In genomic region chr6:5858901-5859598, GRCm38 (mm10) we compare ENCODE assay signal across 8 mouse cellular contexts.
DNase-seq lines count a peak whose midpoint lies in the region; ATAC-seq and TF ChIP-seq lines count a peak whose summit lies in the region.

No protein-coding gene starts in this region.

- no peak for ATAC-seq in heart, embryonic 16.5 days (replicated peaks; ENCODE audit: extremely low read depth, insufficient read depth, low FRiP score)
- ATAC-seq in hindbrain, embryonic 15.5 days (ENCODE audit: low FRiP score, low read depth) = peak; percentile 38; the same call in 1 of the 2 replicates
- ATAC-seq in midbrain, embryonic 13.5 days = peak; percentile 83
- no peak for ATAC-seq in erythroid progenitor cell, adult 5-6 weeks (replicated peaks; ENCODE audit: low FRiP score, poor library complexity, severe bottlenecking)
- no peak for ATAC-seq in megakaryocyte progenitor cell, adult 5-6 weeks (replicated peaks; ENCODE audit: poor library complexity)

- H3K9ac ChIP-seq in heart, embryonic 16.5 days (ENCODE audit: low read length) = 0 out of 2 replicates have a peak overlapping the region, but pooled peaks have one; percentile 7
- no peak overlapping the region for H3K9ac ChIP-seq in heart, adult 2 months (ENCODE audit: low read depth, low read length)
- H3K9ac ChIP-seq in hindbrain, embryonic 15.5 days = no peak overlapping the region
- H3K9ac ChIP-seq in midbrain, embryonic 13.5 days (replicated peaks) = no peak overlapping the region

- WGBS in heart, embryonic 16.5 days = 64% methylated on average over 20 of the region's 20 CpGs
- WGBS in heart, adult 2 months = 68% methylated on average over 20 of the region's 20 CpGs
- WGBS in hindbrain, embryonic 15.5 days = 30% methylated on average over 20 of the region's 20 CpGs
- WGBS in midbrain, embryonic 13.5 days = 48% methylated on average over 20 of the region's 20 CpGs

- DNase-seq in heart, adult 2 months = no peak
- peak; percentile 34 for DNase-seq in embryo, embryonic 10 days (ENCODE audit: low spot score)
- DNase-seq in cerebellum, adult 9-10 months = no peak

- no peaks in the 10 kb centered on the region for H3K79me2 ChIP-seq in heart, adult 2 months (replicated peaks; ENCODE audit: control insufficient read depth, insufficient read depth, low read length)

- no peak overlapping the region for H3K27ac ChIP-seq in heart, embryonic 16.5 days (ENCODE audit: low read length)
- H3K27ac ChIP-seq in heart, adult 2 months = no peak overlapping the region
- H3K27ac ChIP-seq in hindbrain, embryonic 15.5 days (replicated peaks) = no peak overlapping the region
- no peak overlapping the region for H3K27ac ChIP-seq in midbrain, embryonic 13.5 days

- H3K4me1 ChIP-seq in heart, embryonic 16.5 days (ENCODE audit: control insufficient read depth, insufficient read depth, low read length) = peaks cover 5% of the 10 kb centered on the region; the same call in 1 of the 2 replicates
- no peaks in the 10 kb centered on the region; the same call in 1 of the 2 replicates for H3K4me1 ChIP-seq in heart, adult 2 months (ENCODE audit: control insufficient read depth, insufficient read depth, low read length)
- peaks cover 11% of the 10 kb centered on the region; the same call in 1 of the 2 replicates for H3K4me1 ChIP-seq in hindbrain, embryonic 15.5 days (replicated peaks)
- peaks cover 10% of the 10 kb centered on the region for H3K4me1 ChIP-seq in midbrain, embryonic 13.5 days (replicated peaks)

- H3K9me3 ChIP-seq in heart, embryonic 16.5 days (replicated peaks; ENCODE audit: control insufficient read depth, low read length) = no peaks in the 10 kb centered on the region
- no peaks in the 10 kb centered on the region for H3K9me3 ChIP-seq in hindbrain, embryonic 15.5 days
- no peaks in the 10 kb centered on the region for H3K9me3 ChIP-seq in midbrain, embryonic 13.5 days

- H3K36me3 ChIP-seq in heart, embryonic 16.5 days (ENCODE audit: control insufficient read depth, insufficient read depth) = no peaks in the 10 kb centered on the region
- no peaks in the 10 kb centered on the region for H3K36me3 ChIP-seq in heart, adult 2 months (ENCODE audit: control insufficient read depth, insufficient read depth, low read length)
- H3K36me3 ChIP-seq in hindbrain, embryonic 15.5 days = no peaks in the 10 kb centered on the region
- no peaks in the 10 kb centered on the region for H3K36me3 ChIP-seq in midbrain, embryonic 13.5 days

- peak overlapping the region; percentile 60 for H3K4me2 ChIP-seq in heart, embryonic 16.5 days (ENCODE audit: low read depth, low read length)
- H3K4me2 ChIP-seq in hindbrain, embryonic 15.5 days = peak overlapping the region; percentile 52
- H3K4me2 ChIP-seq in midbrain, embryonic 13.5 days (replicated peaks) = peak overlapping the region; percentile 31

- no peaks in the 10 kb centered on the region for H3K27me3 ChIP-seq in heart, embryonic 16.5 days (ENCODE audit: control insufficient read depth, insufficient read depth, low read length)
- H3K27me3 ChIP-seq in heart, adult 2 months (ENCODE audit: control insufficient read depth, insufficient read depth, low read length) = no peaks in the 10 kb centered on the region
- H3K27me3 ChIP-seq in hindbrain, embryonic 15.5 days = peaks cover 3% of the 10 kb centered on the region; the same call in 1 of the 2 replicates
- peaks cover 8% of the 10 kb centered on the region; the same call in 1 of the 2 replicates for H3K27me3 ChIP-seq in midbrain, embryonic 13.5 days

- TF ChIP-seq CTCF in heart, adult 2 months (IDR thresholded peaks at IDR 0.05) = no peak

- no peak for TF ChIP-seq EP300 in heart, adult 2 months (IDR thresholded peaks at IDR 0.05; ENCODE audit: insufficient read depth, low read depth, low read length)

- intact Hi-C loops in heart, adult 2 months (cut with DNase I) = loop anchor here (2.0 to 10.0 kb wide), 3 partner anchors 1026 to 1266 kb away; partner anchors contain the start of gene Dlx5

- TF ChIP-seq POLR2A in heart, adult 2 months (IDR thresholded peaks at IDR 0.05; ENCODE audit: insufficient read depth, low read depth, low read length) = no peak

- H3K4me3 ChIP-seq in heart, embryonic 16.5 days (ENCODE audit: low read length) = peak overlapping the region; percentile 6; the same call in 1 of the 2 replicates
- no peak overlapping the region for H3K4me3 ChIP-seq in heart, adult 2 months
- peak overlapping the region; percentile 22 for H3K4me3 ChIP-seq in hindbrain, embryonic 15.5 days
- no peak overlapping the region for H3K4me3 ChIP-seq in midbrain, embryonic 13.5 days (replicated peaks)

Comparison
In these comparisons a context has a peak if more than half of its experiments do, and no peak if none do; other contexts are left out.
1. H3K4me3 ChIP-seq: peak in heart, embryonic 16.5 days (single experiment) and hindbrain, embryonic 15.5 days (single experiment); none in heart, adult 2 months (single experiment) and midbrain, embryonic 13.5 days (single experiment).
2. ATAC-seq: peak in hindbrain, embryonic 15.5 days (single experiment) and midbrain, embryonic 13.5 days (single experiment); none in heart, embryonic 16.5 days (single experiment), erythroid progenitor cell, adult 5-6 weeks (single experiment) and megakaryocyte progenitor cell, adult 5-6 weeks (single experiment).
3. Peak in every context shown above with its lines, with median percentiles within 50 percentile points of each other: H3K4me2 ChIP-seq.